Mouse (Mus musculus) stomach, embryonic 14.5 days (tissue): ENCODE data around the gene Nrsn2. TPM values are rescaled to one million over a fixed set of nuclear protein-coding genes. Genes with fewer than 3 reads are reported as not detected.
A peak's percentile ranks its signal among the peaks of the same experiment; 100 is the strongest.

Experiments
- ATAC-seq: fragments of 200-750 bp; cut with Nextera tagmentation; 2 replicates; pipeline ENCODE4 v1.8.0; 2017; ENCODE audit warnings: low read depth, moderate TSS enrichment; ENCODE audit not compliant: insufficient number of reproducible peaks, insufficient read depth, low FRiP score
- H3K27ac ChIP-seq: fragments of 300-500 bp; sonication (generic); 2 replicates; pipeline ENCODE4 v1.5.1; 2014; ENCODE audit warnings: mild to moderate bottlenecking, low read length, moderate library complexity, mixed read lengths
- H3K27me3 ChIP-seq: fragments of 300-500 bp; sonication (generic); 2 replicates; pipeline ENCODE4 v1.6.1; 2014; ENCODE audit warnings: low read length, control low read depth, mixed read lengths; ENCODE audit not compliant: control insufficient read depth, insufficient read depth
- H3K36me3 ChIP-seq: fragments of 300-500 bp; sonication (generic); 2 replicates; pipeline ENCODE4 v1.6.1; 2014; ENCODE audit warnings: mild to moderate bottlenecking, control low read depth, low read length, moderate library complexity, mixed read lengths; ENCODE audit not compliant: control insufficient read depth, insufficient read depth
- H3K4me1 ChIP-seq: fragments of 300-500 bp; sonication (generic); 2 replicates; pipeline ENCODE4 v1.6.1; 2014; ENCODE audit warnings: low read length, control low read depth, mixed read lengths; ENCODE audit not compliant: control insufficient read depth, insufficient read depth
- H3K4me2 ChIP-seq: fragments of 300-500 bp; sonication (generic); replicated peaks from 2 replicates; pipeline ENCODE4 v1.6.1; 2014; ENCODE audit warnings: low read depth, low read length, control low read depth
- H3K4me3 ChIP-seq: fragments of 300-500 bp; sonication (generic); 2 replicates; pipeline ENCODE4 v1.5.1; 2014; ENCODE audit warnings: low read depth, low read length, control low read depth
- H3K9ac ChIP-seq: fragments of 300-500 bp; sonication (generic); replicated peaks from 2 replicates; pipeline ENCODE4 v1.6.1; 2014; ENCODE audit warnings: low read depth, mild to moderate bottlenecking, control low read depth, low read length, moderate library complexity, mixed read lengths
- H3K9me3 ChIP-seq: fragments of 300-500 bp; sonication (generic); 2 replicates; pipeline ENCODE4 v1.6.1; 2016; ENCODE audit warnings: low read depth, low read length, control low read depth; ENCODE audit not compliant: control insufficient read depth
- WGBS: fragments of 180-500 bp; shearing (Covaris S2); extraction: QIAGEN DNeasy Blood & Tissue Kit; methylation state at CpG from one replicate; pipeline ENCODE4 v1.1.7; 2014; 5-methylcytosine and 5-hydroxymethylcytosine counted together
- polyA plus RNA-seq: library from polyadenylated mRNA; unstranded; fragments of >200 nt; fragmentation: Nextera tagmentation; extraction: Ambion mirVana; gene quantifications from 2 replicates; pipeline ENCODE4 v1.2.1, GENCODE M21; 2014

Nrsn2 gene
- polyA plus RNA-seq: 2.2 and 3.8 TPM in 2 replicates

- 0 out of 2 replicates have a peak, but pooled peaks cover 9% of the 10 kb centered on the region for H3K4me1 ChIP-seq
- no peak within 1 kb of the TSS for H3K9ac ChIP-seq
- H3K27me3 ChIP-seq: no peaks in the 10 kb centered on the region
- 4% methylated on average over 16 of the region's 16 CpGs for WGBS
- H3K9me3 ChIP-seq: no peaks in the 10 kb centered on the region
- H3K4me2 ChIP-seq: peak within 1 kb of the TSS; percentile 39
- no peak within 1 kb of the TSS for H3K27ac ChIP-seq
- ATAC-seq: peak; percentile 51; the same call in 1 of the 2 replicates
- H3K36me3 ChIP-seq: no peaks in the 10 kb centered on the region
- no peak within 1 kb of the TSS for H3K4me3 ChIP-seq
These were observed at the start of gene Nrsn2 for GRCm38 (mm10) chr2:152376345-152376741. Nrsn2 (minus strand) TSS chr2:152376638.

GRCm38 (mm10) chr2:152415786-152416185 lies 39.3 kb upstream of the Nrsn2 start:
- no peak for ATAC-seq
- no peak overlapping the region for H3K9ac ChIP-seq
- H3K36me3 ChIP-seq: no peaks in the 10 kb centered on the region
- H3K4me2 ChIP-seq: peak overlapping the region; percentile 92
- H3K4me3 ChIP-seq: peak overlapping the region; percentile 85; the same call in 1 of the 2 replicates
- peak overlapping the region; percentile 99 for H3K27ac ChIP-seq
- 98% methylated on average over 3 of the region's 3 CpGs for WGBS
- peaks cover 15% of the 10 kb centered on the region for H3K4me1 ChIP-seq
- no peaks in the 10 kb centered on the region for H3K27me3 ChIP-seq
- no peaks in the 10 kb centered on the region for H3K9me3 ChIP-seq

- ATAC-seq: no peak
- Histone ChIP-seq H3K4me2 (peak within 1 kb of the TSS; percentile 92), H3K9me3 (no peaks in the 10 kb centered on the region), H3K36me3 (no peaks in the 10 kb centered on the region), H3K4me3 (peak within 1 kb of the TSS; percentile 85), H3K9ac (peak within 1 kb of the TSS; percentile 99), H3K27ac (peak within 1 kb of the TSS; percentile 99), H3K27me3 (no peaks in the 10 kb centered on the region), H3K4me1 (peaks cover 20% of the 10 kb centered on the region)
- 25% methylated on average over 4 of the region's 4 CpGs for WGBS
These were observed 38.8 kb upstream of the Nrsn2 start, which contains the start of gene 6820408C15Rik for GRCm38 (mm10) chr2:152415287-152415686. 6820408C15Rik (plus strand) TSS chr2:152415587.

- peak within 1 kb of the TSS; percentile 99 for H3K27ac ChIP-seq
- WGBS: under 1% methylated on average over 65 of the region's 65 CpGs
These were observed 38.2 kb upstream of the Nrsn2 start, which contains the start of gene Zcchc3 for GRCm38 (mm10) chr2:152414591-152415165. Zcchc3 (minus strand) TSS chr2:152415027.

GRCm38 (mm10) chr2:152413765-152414584 lies 37.5 kb upstream of the Nrsn2 start:
- no peaks in the 10 kb centered on the region for H3K36me3 ChIP-seq
- H3K9me3 ChIP-seq: no peaks in the 10 kb centered on the region
- H3K27me3 ChIP-seq: no peaks in the 10 kb centered on the region
- H3K4me3 ChIP-seq: peak overlapping the region; percentile 85
- H3K4me2 ChIP-seq: peak overlapping the region; percentile 92
- H3K9ac ChIP-seq: peak overlapping the region; percentile 99
- peaks cover 31% of the 10 kb centered on the region for H3K4me1 ChIP-seq
- under 1% methylated on average over 86 of the region's 86 CpGs for WGBS
- ATAC-seq: no peak
- H3K27ac ChIP-seq: peak overlapping the region; percentile 99

More at GRCm38 (mm10) chr2:152414591-152415165, 38.2 kb upstream of the Nrsn2 start, which contains the start of gene Zcchc3:
- Histone ChIP-seq H3K9ac (peak within 1 kb of the TSS; percentile 99), H3K4me1 (peaks cover 26% of the 10 kb centered on the region), H3K9me3 (no peaks in the 10 kb centered on the region), H3K36me3 (no peaks in the 10 kb centered on the region), H3K4me3 (peak within 1 kb of the TSS; percentile 85), H3K4me2 (peak within 1 kb of the TSS; percentile 92), H3K27me3 (no peaks in the 10 kb centered on the region)
- ATAC-seq: peak; percentile 85

GRCm38 (mm10) chr2:152413158-152413764 lies 36.8 kb upstream of the Nrsn2 start:
- no peaks in the 10 kb centered on the region for H3K27me3 ChIP-seq
- WGBS: under 1% methylated on average over 21 of the region's 21 CpGs
- peaks cover 31% of the 10 kb centered on the region for H3K4me1 ChIP-seq
- ATAC-seq: no peak
- H3K4me2 ChIP-seq: peak overlapping the region; percentile 92
- no peaks in the 10 kb centered on the region for H3K36me3 ChIP-seq
- peak overlapping the region; percentile 99 for H3K27ac ChIP-seq
- peak overlapping the region; percentile 99 for H3K9ac ChIP-seq
- H3K4me3 ChIP-seq: peak overlapping the region; percentile 85
- H3K9me3 ChIP-seq: no peaks in the 10 kb centered on the region

- ATAC-seq: no peak
- Histone ChIP-seq H3K9ac (peak overlapping the region; percentile 99), H3K27ac (peak overlapping the region; percentile 99), H3K27me3 (no peaks in the 10 kb centered on the region), H3K4me1 (peaks cover 31% of the 10 kb centered on the region), H3K36me3 (no peaks in the 10 kb centered on the region), H3K4me3 (peak overlapping the region; percentile 85), H3K9me3 (no peaks in the 10 kb centered on the region), H3K4me2 (peak overlapping the region; percentile 92)
- WGBS: 3% methylated on average over 15 of the region's 15 CpGs
These were observed 36.2 kb upstream of the Nrsn2 start for GRCm38 (mm10) chr2:152412526-152413157.

- Histone ChIP-seq H3K4me2 (peak overlapping the region; percentile 92), H3K9me3 (no peaks in the 10 kb centered on the region), H3K9ac (peak overlapping the region; percentile 99; the same call in 1 of the 2 replicates), H3K27ac (peak overlapping the region; percentile 99), H3K4me3 (peak overlapping the region; percentile 85), H3K27me3 (no peaks in the 10 kb centered on the region), H3K4me1 (peaks cover 31% of the 10 kb centered on the region), H3K36me3 (no peaks in the 10 kb centered on the region)
- ATAC-seq: no peak
- 6% methylated on average over 7 of the region's 7 CpGs for WGBS
These were observed 35.0 kb upstream of the Nrsn2 start for GRCm38 (mm10) chr2:152411471-152411870.
